Mouse (Mus musculus): ENCODE measurements around the gene Lingo1. TPM values are rescaled to one million over a fixed set of nuclear protein-coding genes. Genes with fewer than 3 reads are reported as not detected.
A peak's percentile ranks its signal among the peaks of the same experiment; 100 is the strongest.

Lingo1 gene
- total RNA-seq, 2 experiments from 2014 or later = 285 to 307 TPM

- DNase-seq (ENCODE audit: low spot score in 2 of 2) = no peak
These were observed 114.3 kb downstream of the Lingo1 start for GRCm38 (mm10) chr9:56681950-56682349.

- DNase-seq (ENCODE audit: low spot score in 2 of 2) = no peak
These were observed 117.2 kb downstream of the Lingo1 start for GRCm38 (mm10) chr9:56678929-56679681.

- DNase-seq (ENCODE audit: low spot score in 2 of 2) = no peak
These were observed 120.6 kb downstream of the Lingo1 start for GRCm38 (mm10) chr9:56675696-56676095.

GRCm38 (mm10) chr9:56669605-56670221, 126.6 kb downstream of the Lingo1 start:
- no peak for DNase-seq (ENCODE audit: low spot score in 2 of 2)

- DNase-seq (ENCODE audit: low spot score in 2 of 2) = no peak
These were observed 132.1 kb downstream of the Lingo1 start for GRCm38 (mm10) chr9:56664136-56664535.

GRCm38 (mm10) chr9:56662946-56663345, 133.3 kb downstream of the Lingo1 start:
- DNase-seq (ENCODE audit: low spot score in 2 of 2) = peak in 1 of 2 experiments; percentile 34

GRCm38 (mm10) chr9:56662405-56662804, 133.9 kb downstream of the Lingo1 start:
- no peak for DNase-seq (ENCODE audit: low spot score in 2 of 2)

GRCm38 (mm10) chr9:56661217-56661840, 134.9 kb downstream of the Lingo1 start:
- DNase-seq (ENCODE audit: low spot score in 2 of 2) = no peak

GRCm38 (mm10) chr9:56658580-56658979, 137.7 kb downstream of the Lingo1 start:
- no peak for DNase-seq (ENCODE audit: low spot score in 2 of 2)

- DNase-seq (ENCODE audit: low spot score in 2 of 2) = peak; percentile 55 to 68
These were observed 138.3 kb downstream of the Lingo1 start for GRCm38 (mm10) chr9:56657996-56658398.

- peak; percentile 65 to 69 for DNase-seq (ENCODE audit: low spot score in 2 of 2)
These were observed 139.3 kb downstream of the Lingo1 start for GRCm38 (mm10) chr9:56656766-56657542.

- DNase-seq (ENCODE audit: low spot score in 2 of 2) = no peak
These were observed 141.1 kb downstream of the Lingo1 start for GRCm38 (mm10) chr9:56655167-56655566.

GRCm38 (mm10) chr9:56652551-56652950, 143.7 kb downstream of the Lingo1 start:
- no peak for DNase-seq (ENCODE audit: low spot score in 2 of 2)

- DNase-seq (ENCODE audit: low spot score in 2 of 2) = no peak
These were observed 144.7 kb downstream of the Lingo1 start for GRCm38 (mm10) chr9:56651586-56651985.

GRCm38 (mm10) chr9:56646227-56647025, 149.8 kb downstream of the Lingo1 start:
- no peak for DNase-seq (ENCODE audit: low spot score in 2 of 2)

GRCm38 (mm10) chr9:56643474-56643873, 152.8 kb downstream of the Lingo1 start:
- DNase-seq (ENCODE audit: low spot score in 2 of 2) = peak; percentile 46 to 53

- peak; percentile 53 to 56 for DNase-seq (ENCODE audit: low spot score in 2 of 2)
These were observed 157.9 kb downstream of the Lingo1 start for GRCm38 (mm10) chr9:56638226-56638905.

- peak; percentile 61 to 62 for DNase-seq (ENCODE audit: low spot score in 2 of 2)
These were observed 158.8 kb downstream of the Lingo1 start for GRCm38 (mm10) chr9:56637403-56637857.

GRCm38 (mm10) chr9:56636766-56637402, 159.4 kb downstream of the Lingo1 start:
- DNase-seq (ENCODE audit: low spot score in 2 of 2) = no peak
